Mouse (Mus musculus): Measurements from ENCODE around the gene Gm6657. TPM values are rescaled to one million over a fixed set of nuclear protein-coding genes. Genes with fewer than 3 reads are reported as not detected.
A peak's percentile ranks its signal among the peaks of the same experiment; 100 is the strongest.

Gene Gm6657
- polyA plus RNA-seq, 1 experiment, result not detected

DNA sequence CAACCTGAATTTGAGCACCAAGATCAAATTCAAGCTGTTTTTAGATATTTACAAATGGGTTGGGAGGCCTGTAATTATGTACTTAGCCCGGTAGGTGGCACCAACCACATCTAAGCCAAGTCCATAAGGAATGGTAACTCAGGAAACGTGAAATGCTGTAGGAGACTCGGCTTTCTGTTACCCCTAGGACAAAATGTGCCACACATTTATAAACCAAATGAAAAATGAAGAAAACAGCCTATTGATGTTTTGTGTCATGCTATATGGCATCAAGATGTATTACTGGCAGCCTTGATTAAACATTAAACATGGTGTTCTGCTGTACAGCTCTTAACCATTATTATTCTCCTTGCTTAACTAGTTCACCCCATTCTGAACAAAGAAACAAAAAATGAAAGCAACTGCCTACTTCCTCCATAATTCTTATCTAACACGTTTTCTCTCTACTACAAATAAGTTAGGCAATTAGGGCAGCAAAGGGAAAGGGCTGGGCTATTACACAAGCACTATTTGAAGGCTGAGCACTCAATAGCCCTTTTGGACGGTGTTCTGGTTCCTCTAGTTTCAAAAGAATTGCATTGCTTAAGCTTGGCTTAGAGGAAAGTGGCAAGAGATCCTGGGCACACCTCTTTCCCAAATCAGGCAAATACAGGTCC is 12.0 kb downstream of the Gm6657 start:
- WGBS, result 11% methylated on average over 5 of the region's 5 CpGs
- DNase-seq, result peak; percentile 50 to 60
- H3K4me1 ChIP-seq (ENCODE audit: control insufficient read depth, insufficient read depth, low read length), result peaks cover 3% of the 10 kb centered on the region; the same call in 1 of the 2 replicates
- H3K27ac ChIP-seq (ENCODE audit: insufficient read depth, low read length), result no peak overlapping the region
- TF ChIP-seq POLR2A (IDR thresholded peaks at IDR 0.05; ENCODE audit: borderline replicate concordance, insufficient read depth, low read length) (no peak), CTCF (IDR thresholded peaks at IDR 0.05; ENCODE audit: borderline replicate concordance, insufficient read depth, low read depth, low read length) (peak; percentile 56; the same call in 1 of the 2 replicates)
- no peaks in the 10 kb centered on the region for H3K27me3 ChIP-seq (ENCODE audit: control insufficient read depth, insufficient read depth, low read length)
- no peak overlapping the region for H3K4me3 ChIP-seq (replicated peaks; ENCODE audit: insufficient read depth, low read depth, low read length)

DNA sequence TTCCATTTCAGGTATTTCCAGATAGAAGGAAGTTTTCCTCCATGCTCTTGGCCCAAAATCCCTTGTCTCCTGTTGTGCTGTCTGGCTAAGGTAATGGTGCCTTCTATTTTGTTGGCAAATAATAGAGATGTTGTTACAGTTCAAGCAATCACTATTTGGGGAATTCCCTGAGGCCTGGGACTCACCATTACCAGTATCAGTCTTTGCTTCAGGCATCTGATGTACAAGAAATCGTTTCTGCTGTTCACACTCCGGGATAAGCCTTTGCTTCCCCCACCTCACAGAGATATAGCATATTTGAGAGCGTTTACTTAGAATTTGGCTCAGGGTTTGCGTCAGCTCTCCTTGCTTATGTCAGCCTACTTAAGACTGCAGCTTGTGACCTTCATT is 12.5 kb downstream of the Gm6657 start:
- TF ChIP-seq POLR2A (IDR thresholded peaks at IDR 0.05; ENCODE audit: borderline replicate concordance, insufficient read depth, low read length) (no peak), CTCF (IDR thresholded peaks at IDR 0.05; ENCODE audit: borderline replicate concordance, insufficient read depth, low read depth, low read length) (no peak)
- no peak overlapping the region for H3K27ac ChIP-seq (ENCODE audit: insufficient read depth, low read length)
- DNase-seq, result no peak
- H3K4me1 ChIP-seq (ENCODE audit: control insufficient read depth, insufficient read depth, low read length), result peaks cover 3% of the 10 kb centered on the region; the same call in 1 of the 2 replicates
- 84% methylated on average over 4 of the region's 4 CpGs for WGBS
- H3K27me3 ChIP-seq (ENCODE audit: control insufficient read depth, insufficient read depth, low read length), result no peaks in the 10 kb centered on the region
- H3K4me3 ChIP-seq (replicated peaks; ENCODE audit: insufficient read depth, low read depth, low read length), result no peak overlapping the region

DNA sequence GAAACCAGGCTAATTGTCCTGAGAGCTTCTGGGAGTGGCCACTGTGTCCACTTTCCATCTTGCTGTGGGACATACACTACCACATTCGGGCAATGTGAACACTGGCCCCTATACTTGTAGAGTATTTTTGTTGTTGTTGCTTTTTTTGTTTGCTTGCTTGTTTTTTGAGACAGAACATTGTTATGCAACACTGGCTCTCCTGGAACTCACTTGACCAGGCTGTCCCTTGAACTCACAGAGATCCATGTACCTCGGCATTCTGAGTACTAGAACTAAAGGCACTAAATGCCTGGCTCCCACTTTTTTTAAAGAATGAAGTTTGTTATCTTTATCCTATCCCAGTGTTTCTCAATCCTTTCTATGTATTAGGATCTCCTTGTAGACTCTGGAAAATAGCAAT is 15.8 kb downstream of the Gm6657 start:
- 90% methylated on average over 2 of the region's 2 CpGs for WGBS
- TF ChIP-seq CTCF (IDR thresholded peaks at IDR 0.05; ENCODE audit: borderline replicate concordance, insufficient read depth, low read depth, low read length), result no peak
- TF ChIP-seq POLR2A (IDR thresholded peaks at IDR 0.05; ENCODE audit: borderline replicate concordance, insufficient read depth, low read length), result no peak
- H3K4me1 ChIP-seq (ENCODE audit: control insufficient read depth, insufficient read depth, low read length), result peaks cover 3% of the 10 kb centered on the region; the same call in 1 of the 2 replicates
- no peak overlapping the region for H3K4me3 ChIP-seq (replicated peaks; ENCODE audit: insufficient read depth, low read depth, low read length)
- no peak overlapping the region for H3K27ac ChIP-seq (ENCODE audit: insufficient read depth, low read length)
- H3K27me3 ChIP-seq (ENCODE audit: control insufficient read depth, insufficient read depth, low read length), result no peaks in the 10 kb centered on the region
- no peak for DNase-seq

DNA sequence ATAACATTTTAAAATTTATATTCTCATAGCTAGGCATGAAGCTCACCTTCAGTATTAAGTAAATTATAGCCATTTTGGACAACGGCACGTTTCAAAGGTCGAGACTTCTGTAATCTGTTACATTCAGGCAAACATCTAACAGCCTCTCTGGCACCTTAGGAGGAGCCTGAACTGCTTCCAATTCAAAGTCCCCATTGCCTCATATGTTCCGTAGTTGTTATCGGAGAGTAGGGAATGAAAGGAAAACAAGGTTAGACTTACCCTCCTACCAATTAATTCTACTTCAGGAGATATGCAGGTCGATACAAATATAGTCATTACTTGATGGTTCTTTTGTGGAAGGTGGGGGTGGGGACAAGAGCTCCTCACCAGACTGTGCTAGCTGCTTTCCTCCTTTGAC is 21.4 kb downstream of the Gm6657 start:
- Histone ChIP-seq H3K27me3 (ENCODE audit: control insufficient read depth, insufficient read depth, low read length) (no peaks in the 10 kb centered on the region), H3K4me3 (replicated peaks; ENCODE audit: insufficient read depth, low read depth, low read length) (no peak overlapping the region), H3K4me1 (ENCODE audit: control insufficient read depth, insufficient read depth, low read length) (no peaks in the 10 kb centered on the region), H3K27ac (ENCODE audit: insufficient read depth, low read length) (no peak overlapping the region)
- 57% methylated on average over 6 of the region's 6 CpGs for WGBS
- DNase-seq, result no peak
- TF ChIP-seq CTCF (IDR thresholded peaks at IDR 0.05; ENCODE audit: borderline replicate concordance, insufficient read depth, low read depth, low read length) (no peak), POLR2A (IDR thresholded peaks at IDR 0.05; ENCODE audit: borderline replicate concordance, insufficient read depth, low read length) (no peak)

DNA sequence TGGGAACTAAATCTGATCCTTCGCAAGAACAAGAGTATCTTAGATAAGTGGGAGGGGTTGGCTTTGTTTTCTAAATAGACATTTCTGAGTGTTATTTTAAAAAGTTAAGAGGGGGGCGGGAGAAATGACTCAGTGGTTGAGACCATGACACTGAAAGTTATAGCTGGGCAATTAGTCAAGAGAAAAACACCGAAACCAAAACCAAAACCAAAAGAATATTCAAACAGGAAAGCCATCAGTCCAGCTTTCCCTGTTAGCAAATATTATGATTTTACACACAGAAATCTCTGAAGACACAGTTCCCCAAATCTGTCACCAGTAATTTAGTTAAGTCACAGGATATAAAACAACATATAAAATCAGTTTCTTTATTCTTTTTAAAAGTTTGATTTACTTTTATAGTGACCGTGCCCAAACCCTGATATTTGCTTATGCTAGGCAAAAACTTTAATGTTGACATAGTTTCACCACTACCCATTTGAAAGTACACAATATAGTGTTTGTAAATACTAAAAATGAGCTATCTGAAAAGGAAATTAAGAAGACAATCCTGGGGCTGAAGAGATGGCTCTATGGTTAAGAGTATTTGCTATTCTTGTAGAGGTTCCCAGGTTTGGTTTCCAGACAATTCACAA is 25.3 kb downstream of the Gm6657 start:
- no peaks in the 10 kb centered on the region for H3K4me1 ChIP-seq (ENCODE audit: control insufficient read depth, insufficient read depth, low read length)
- DNase-seq, result no peak
- WGBS, result 91% methylated on average over 4 of the region's 4 CpGs
- no peak for TF ChIP-seq CTCF (IDR thresholded peaks at IDR 0.05; ENCODE audit: borderline replicate concordance, insufficient read depth, low read depth, low read length)
- TF ChIP-seq POLR2A (IDR thresholded peaks at IDR 0.05; ENCODE audit: borderline replicate concordance, insufficient read depth, low read length), result no peak
- no peak overlapping the region for H3K27ac ChIP-seq (ENCODE audit: insufficient read depth, low read length)
- no peak overlapping the region for H3K4me3 ChIP-seq (replicated peaks; ENCODE audit: insufficient read depth, low read depth, low read length)
- H3K27me3 ChIP-seq (ENCODE audit: control insufficient read depth, insufficient read depth, low read length), result no peaks in the 10 kb centered on the region

DNA sequence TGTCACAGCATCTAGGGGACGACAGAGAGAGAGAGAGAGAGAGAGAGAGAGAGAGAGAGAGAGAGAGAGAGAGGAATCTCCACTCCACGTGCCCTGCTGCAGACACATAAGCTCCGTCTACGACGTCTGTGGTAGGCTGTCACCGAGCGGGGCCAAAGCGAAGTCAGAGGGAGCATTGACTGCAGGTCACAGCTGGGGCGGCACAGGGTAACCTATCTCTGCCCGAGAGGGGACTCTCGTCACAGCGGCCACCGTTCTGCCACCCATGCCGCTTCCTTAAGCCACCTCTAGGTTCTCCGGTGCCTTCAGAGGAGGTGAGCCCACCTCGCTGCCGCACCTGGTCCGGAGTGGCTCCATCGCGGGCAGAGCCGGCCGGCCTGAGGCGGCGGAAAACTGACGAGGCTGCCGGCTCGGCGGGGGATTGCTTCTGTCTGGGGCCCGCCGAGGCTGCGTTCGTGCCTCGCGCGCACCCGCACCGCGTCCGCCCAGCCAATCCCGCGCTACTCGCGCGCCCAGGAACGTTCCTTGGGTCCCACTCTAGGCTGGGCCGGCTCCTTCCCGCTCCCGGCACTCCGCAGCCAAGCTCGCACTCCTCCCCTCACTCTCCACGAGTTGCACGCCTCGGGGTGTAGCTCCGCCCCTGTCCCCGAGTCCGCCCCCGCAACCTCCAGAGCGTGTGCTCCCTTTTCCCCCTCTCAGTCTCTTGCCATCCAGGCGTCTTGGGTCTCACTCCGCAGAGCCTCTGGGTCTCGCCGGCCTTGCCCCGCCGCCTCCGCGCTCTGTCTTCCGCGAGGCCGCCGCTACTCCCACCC is 31.9 kb downstream of the Gm6657 start, which contains the start of gene Gphn:
TSS of gene Gphn (plus strand) at position 673 of the 812 bp plus-strand sequence.
- peak; percentile 64 for TF ChIP-seq POLR2A (IDR thresholded peaks at IDR 0.05; ENCODE audit: borderline replicate concordance, insufficient read depth, low read length)
- no peak for TF ChIP-seq CTCF (IDR thresholded peaks at IDR 0.05; ENCODE audit: borderline replicate concordance, insufficient read depth, low read depth, low read length)
- under 1% methylated on average over 70 of the region's 70 CpGs for WGBS
- peak; percentile 94 for DNase-seq
- no peaks in the 10 kb centered on the region for H3K27me3 ChIP-seq (ENCODE audit: control insufficient read depth, insufficient read depth, low read length)
- peak within 1 kb of the TSS; percentile 99 for H3K4me3 ChIP-seq (replicated peaks; ENCODE audit: insufficient read depth, low read depth, low read length)
- H3K27ac ChIP-seq (ENCODE audit: insufficient read depth, low read length), result peak within 1 kb of the TSS; percentile 95
- H3K4me1 ChIP-seq (ENCODE audit: control insufficient read depth, insufficient read depth, low read length), result no peaks in the 10 kb centered on the region; the same call in 1 of the 2 replicates

DNA sequence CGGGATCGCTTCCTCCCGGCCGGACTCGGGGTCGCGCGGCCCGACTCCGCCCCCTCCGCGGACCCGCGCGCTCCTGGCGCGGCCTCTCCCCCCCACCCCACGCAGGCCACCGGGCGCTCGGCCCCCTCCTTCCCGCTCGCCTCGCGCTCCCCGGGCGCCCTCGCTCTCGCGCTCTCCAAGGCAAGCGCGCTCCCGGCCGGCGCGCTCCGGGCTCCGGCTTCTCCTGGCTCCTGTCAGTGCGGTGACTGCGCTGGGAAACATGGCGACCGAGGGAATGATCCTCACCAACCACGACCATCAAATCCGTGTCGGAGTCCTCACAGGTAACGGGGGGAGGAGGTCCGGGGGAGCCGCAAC is 32.5 kb downstream of the Gm6657 start:
- 1% methylated on average over 47 of the region's 48 CpGs for WGBS
- peak overlapping the region; percentile 95 for H3K27ac ChIP-seq (ENCODE audit: insufficient read depth, low read length)

More for the DNA sequence above, 32.5 kb downstream of the Gm6657 start:
- peak in 1 of 2 experiments; percentile 93 for DNase-seq
- TF ChIP-seq CTCF (IDR thresholded peaks at IDR 0.05; ENCODE audit: borderline replicate concordance, insufficient read depth, low read depth, low read length), result no peak
- peak; percentile 62; the same call in 1 of the 2 replicates for TF ChIP-seq POLR2A (IDR thresholded peaks at IDR 0.05; ENCODE audit: borderline replicate concordance, insufficient read depth, low read length)
- Histone ChIP-seq H3K27me3 (ENCODE audit: control insufficient read depth, insufficient read depth, low read length) (no peaks in the 10 kb centered on the region), H3K4me1 (ENCODE audit: control insufficient read depth, insufficient read depth, low read length) (no peaks in the 10 kb centered on the region; the same call in 1 of the 2 replicates), H3K4me3 (replicated peaks; ENCODE audit: insufficient read depth, low read depth, low read length) (peak overlapping the region; percentile 99)

Data from cerebellum, adult 2 months (tissue).